Mouse (Mus musculus) testis, adult 2 months (tissue): ENCODE data around the gene Tmbim1. TPM values are rescaled to one million over a fixed set of nuclear protein-coding genes. Genes with fewer than 3 reads are reported as not detected.
A peak's percentile ranks its signal among the peaks of the same experiment; 100 is the strongest.
"Not testable (repeated sequence)": the region's sequence is repeated elsewhere in the genome, so short reads cannot be mapped to it uniquely, and the experiment has no call there.

Source experiments
- H3K27ac ChIP-seq: fragments of 200-500 bp; 2 replicates; pipeline ENCODE4 v1.5.1; 2012; ENCODE audit warnings: low read depth, low read length; ENCODE audit not compliant: control insufficient read depth, insufficient read depth
- H3K27me3 ChIP-seq: fragments of 200-500 bp; 2 replicates; pipeline ENCODE4 v1.6.1; 2012; ENCODE audit warnings: mild to moderate bottlenecking, low read length, moderate library complexity; ENCODE audit not compliant: control insufficient read depth, insufficient read depth
- H3K36me3 ChIP-seq: fragments of 200-500 bp; 2 replicates; pipeline ENCODE4 v1.6.1; 2012; ENCODE audit warnings: mild to moderate bottlenecking, low read length; ENCODE audit not compliant: control insufficient read depth, insufficient read depth
- H3K4me1 ChIP-seq: fragments of 200-500 bp; 2 replicates; pipeline ENCODE4 v1.6.1; 2012; ENCODE audit warnings: low read length; ENCODE audit not compliant: control insufficient read depth, insufficient read depth
- H3K4me3 ChIP-seq: fragments of 200-500 bp; 2 replicates; pipeline ENCODE4 v1.5.1; 2012; ENCODE audit warnings: low read depth, mild to moderate bottlenecking, low read length, moderate library complexity, mixed read lengths; ENCODE audit not compliant: control insufficient read depth
- CTCF ChIP-seq: fragments of 200-500 bp; IDR thresholded peaks from 2 replicates; pipeline ENCODE4 v1.5.1; 2012; ENCODE audit warnings: low read depth, mild to moderate bottlenecking, inconsistent platforms, low read length, moderate library complexity; ENCODE audit not compliant: control insufficient read depth, insufficient read depth, insufficient replicate concordance
- POLR2A ChIP-seq: fragments of 200-500 bp; IDR thresholded peaks from 2 replicates; pipeline ENCODE4 v1.6.1; 2012; ENCODE audit warnings: low read depth, mild to moderate bottlenecking, inconsistent platforms, low read length, moderate library complexity; ENCODE audit not compliant: control insufficient read depth
- polyA plus RNA-seq: library from polyadenylated mRNA; depleted of rRNA; stranded (reverse); fragments of >200 nt; gene quantifications from 2 replicates; pipeline ENCODE4 v1.2.3, GENCODE M21; 2012

The Tmbim1 gene
- polyA plus RNA-seq, 1 experiment = 6.3 TPM

- Histone ChIP-seq H3K4me1 (peaks cover 6% of the 10 kb centered on the region), H3K27ac (no peak overlapping the region), H3K4me3 (no peak overlapping the region), H3K27me3 (no peaks in the 10 kb centered on the region), H3K36me3 (no peaks in the 10 kb centered on the region)
- TF ChIP-seq POLR2A (no peak), CTCF (no peak)
These were observed 36.5 kb upstream of the Tmbim1 start for GRCm38 (mm10) chr1:74341898-74342297.

DNA sequence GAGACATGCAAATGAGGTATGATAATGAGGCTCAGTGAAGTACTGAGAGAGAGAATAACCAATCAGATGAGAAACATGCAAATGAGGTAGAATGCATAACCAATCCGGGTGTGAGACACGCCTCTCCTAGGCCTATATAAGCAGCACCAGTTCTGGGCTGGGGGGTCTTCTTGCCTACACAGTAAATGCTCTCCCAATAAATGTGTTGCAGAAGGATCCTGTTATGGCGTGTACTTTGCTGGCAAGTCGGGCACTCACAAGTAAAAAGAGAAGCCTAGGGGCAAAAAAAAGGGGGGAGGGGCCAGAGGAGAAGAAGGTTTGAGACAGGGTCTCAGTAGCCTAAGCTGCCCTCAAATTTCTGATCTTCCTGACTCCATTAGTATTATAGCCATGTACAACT, 35.6 kb upstream of the Tmbim1 start:
- H3K36me3 ChIP-seq, H3K27me3 ChIP-seq, H3K27ac ChIP-seq, H3K4me3 ChIP-seq, H3K4me1 ChIP-seq: not testable (repeated sequence)

DNA sequence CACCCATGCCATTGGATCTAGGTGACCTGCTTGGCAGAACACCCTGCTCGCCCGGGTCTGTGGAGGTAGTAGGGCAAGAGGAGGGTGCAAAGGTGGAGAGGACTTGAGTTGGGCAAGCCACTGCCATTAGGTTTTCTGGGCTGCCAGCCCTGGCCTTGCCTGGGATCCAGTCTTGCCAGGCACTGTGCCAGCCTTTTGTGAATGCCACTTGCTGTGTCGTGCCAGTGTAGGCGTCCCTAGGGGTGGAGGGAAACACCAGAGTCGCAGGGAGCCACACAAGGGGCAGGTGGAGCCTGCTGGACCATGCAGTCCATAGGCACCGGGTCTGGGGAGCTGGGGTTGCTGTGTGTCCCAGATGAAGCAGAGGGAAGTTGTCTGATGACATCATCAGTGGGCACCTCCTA, 34.9 kb upstream of the Tmbim1 start:
- Histone ChIP-seq H3K4me3 (no peak overlapping the region), H3K27ac (peak overlapping the region; percentile 2; the same call in 1 of the 2 replicates), H3K27me3 (no peaks in the 10 kb centered on the region), H3K4me1 (peaks cover 7% of the 10 kb centered on the region), H3K36me3 (no peaks in the 10 kb centered on the region)
- TF ChIP-seq POLR2A (no peak), CTCF (no peak)

- TF ChIP-seq CTCF (no peak), POLR2A (no peak)
- peak overlapping the region; percentile 2; the same call in 1 of the 2 replicates for H3K27ac ChIP-seq
- H3K36me3 ChIP-seq = no peaks in the 10 kb centered on the region
- H3K4me1 ChIP-seq = peaks cover 9% of the 10 kb centered on the region
- no peaks in the 10 kb centered on the region for H3K27me3 ChIP-seq
- no peak overlapping the region for H3K4me3 ChIP-seq
These were observed 34.5 kb upstream of the Tmbim1 start for GRCm38 (mm10) chr1:74339917-74340316.

GRCm38 (mm10) chr1:74338626-74339025, 33.2 kb upstream of the Tmbim1 start:
- Histone ChIP-seq H3K36me3 (no peaks in the 10 kb centered on the region), H3K4me1 (peaks cover 9% of the 10 kb centered on the region), H3K4me3 (no peak overlapping the region), H3K27me3 (no peaks in the 10 kb centered on the region), H3K27ac (no peak overlapping the region)
- TF ChIP-seq CTCF = no peak
- TF ChIP-seq POLR2A = no peak

DNA sequence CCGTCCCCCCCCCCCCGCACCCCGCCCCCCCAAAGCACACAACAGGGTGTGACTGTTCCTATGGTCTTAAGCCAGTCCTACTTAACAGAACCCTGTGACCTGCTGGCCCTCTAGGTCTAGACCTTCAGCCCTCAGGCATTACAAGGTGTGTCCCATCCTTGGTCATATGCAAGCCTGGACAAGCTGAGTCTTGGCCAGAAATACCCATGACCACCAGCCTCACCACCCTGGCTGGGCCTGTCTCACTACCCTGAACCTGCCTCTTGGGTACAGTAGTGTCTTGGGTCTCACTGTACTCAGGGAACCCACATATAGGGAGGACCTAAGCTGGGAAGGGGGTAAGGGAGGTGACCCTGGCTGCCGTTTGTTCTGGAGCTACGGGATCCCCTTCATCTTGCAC, 32.6 kb upstream of the Tmbim1 start:
- H3K4me1 ChIP-seq = peaks cover 13% of the 10 kb centered on the region
- H3K36me3 ChIP-seq = no peaks in the 10 kb centered on the region
- no peak overlapping the region for H3K4me3 ChIP-seq
- peak overlapping the region; percentile 44; the same call in 1 of the 2 replicates for H3K27ac ChIP-seq
- no peak for TF ChIP-seq POLR2A
- TF ChIP-seq CTCF = no peak
- no peaks in the 10 kb centered on the region for H3K27me3 ChIP-seq

- H3K4me1 ChIP-seq = peaks cover 13% of the 10 kb centered on the region
- no peak overlapping the region for H3K4me3 ChIP-seq
- no peak for TF ChIP-seq CTCF
- TF ChIP-seq POLR2A = no peak
- H3K36me3 ChIP-seq = no peaks in the 10 kb centered on the region
- peak overlapping the region; percentile 66 for H3K27ac ChIP-seq
- no peaks in the 10 kb centered on the region for H3K27me3 ChIP-seq
These were observed 31.9 kb upstream of the Tmbim1 start for GRCm38 (mm10) chr1:74337241-74337771.
